Mouse (Mus musculus) brain, embryonic 14.5 days (tissue): Measurements from ENCODE around the gene Hspa2.

Source experiments
- CTCF ChIP-seq: fragments of 200-500 bp; IDR thresholded peaks from 2 replicates; pipeline ENCODE4 v1.5.1; 2012; ENCODE audit warnings: inconsistent platforms, mild to moderate bottlenecking, moderate library complexity, borderline replicate concordance; ENCODE audit not compliant: insufficient read depth, insufficient read length; ENCODE audit errors: extremely low read depth
- POLR2A ChIP-seq: fragments of 200-500 bp; IDR thresholded peaks from 2 replicates; pipeline ENCODE4 v1.6.1; 2012; ENCODE audit warnings: mild to moderate bottlenecking, inconsistent platforms, borderline replicate concordance; ENCODE audit not compliant: poor library complexity, insufficient read depth, insufficient read length, severe bottlenecking; ENCODE audit errors: extremely low read depth

GRCm38 (mm10) chr12:76409166-76409565 lies 5.2 kb downstream of the Hspa2 start:
- no peak for TF ChIP-seq POLR2A
- TF ChIP-seq CTCF: no peak
